Mouse (Mus musculus) intestine, postnatal 0 days (tissue): ENCODE results near the gene Hist1h2ab. TPM values are rescaled to one million over a fixed set of nuclear protein-coding genes. Genes with fewer than 3 reads are reported as not detected.
"Not testable (repeated sequence)": the region's sequence is repeated elsewhere in the genome, so short reads cannot be mapped to it uniquely, and the experiment has no call there.

Experiments used
- ATAC-seq: fragments of 200-750 bp; cut with Nextera tagmentation; 2 replicates; pipeline ENCODE4 v1.8.0; 2017; ENCODE audit warnings: mild to moderate bottlenecking, moderate TSS enrichment, moderate library complexity
- H3K27ac ChIP-seq: fragments of 300-500 bp; sonication (generic); 2 replicates; pipeline ENCODE4 v1.5.1; 2014; ENCODE audit warnings: mild to moderate bottlenecking, low read depth, low read length, moderate library complexity
- H3K27me3 ChIP-seq: fragments of 300-500 bp; sonication (generic); replicated peaks from 2 replicates; pipeline ENCODE4 v1.6.1; 2014; ENCODE audit warnings: low read length, mixed read lengths; ENCODE audit not compliant: control insufficient read depth, insufficient read depth
- H3K36me3 ChIP-seq: fragments of 300-500 bp; sonication (generic); 2 replicates; pipeline ENCODE4 v1.6.1; 2014; ENCODE audit warnings: mild to moderate bottlenecking, moderate library complexity; ENCODE audit not compliant: control insufficient read depth, insufficient read depth
- H3K4me1 ChIP-seq: fragments of 300-500 bp; sonication (generic); replicated peaks from 2 replicates; pipeline ENCODE4 v1.6.1; 2014; ENCODE audit warnings: antibody characterized with exemption, low read length, mixed read lengths; ENCODE audit not compliant: control insufficient read depth, insufficient read depth
- H3K4me2 ChIP-seq: fragments of 300-500 bp; sonication (generic); replicated peaks from 2 replicates; pipeline ENCODE4 v1.6.1; 2014; ENCODE audit warnings: low read depth, mild to moderate bottlenecking, moderate library complexity
- H3K4me3 ChIP-seq: fragments of 300-500 bp; sonication (generic); 2 replicates; pipeline ENCODE4 v1.5.1; 2014; ENCODE audit warnings: low read depth, low read length
- H3K9ac ChIP-seq: fragments of 300-500 bp; sonication (generic); 2 replicates; pipeline ENCODE4 v1.6.1; 2014; ENCODE audit warnings: mild to moderate bottlenecking, low read depth, low read length
- H3K9me3 ChIP-seq: fragments of 300-500 bp; sonication (generic); 2 replicates; pipeline ENCODE4 v1.6.1; 2016; ENCODE audit warnings: mixed run types; ENCODE audit not compliant: control insufficient read depth
- CTCF ChIP-seq: sonication (generic); IDR thresholded peaks from 2 replicates; pipeline ENCODE4 v1.5.1; 2016; ENCODE audit warnings: low read depth, mild to moderate bottlenecking, control low read depth, antibody characterized with exemption, moderate library complexity
- WGBS: fragments of 180-500 bp; shearing (Covaris S2); extraction: QIAGEN DNeasy Blood & Tissue Kit; methylation state at CpG from one replicate; pipeline ENCODE4 v1.1.7; 2014; 5-methylcytosine and 5-hydroxymethylcytosine counted together
- polyA plus RNA-seq: library from polyadenylated mRNA; unstranded; fragments of >200 nt; fragmentation: Nextera tagmentation; extraction: Ambion mirVana; gene quantifications from 2 replicates; pipeline ENCODE4 v1.2.1, GENCODE M21; 2015

Gene Hist1h2ab
- polyA plus RNA-seq, 1 experiment from 2014 or later = 12.1 TPM

GRCm38 (mm10) chr13:23757211-23757773 is 6.4 kb downstream of the Hist1h2ab start:
- peak; percentile 23 for ATAC-seq
- H3K4me2 ChIP-seq = peak overlapping the region; percentile 66
- H3K9ac ChIP-seq = 0 out of 2 replicates have a peak overlapping the region, but pooled peaks have one; percentile 17
- H3K4me3 ChIP-seq = peak overlapping the region; percentile 36
- no peak for TF ChIP-seq CTCF
- H3K36me3 ChIP-seq = no peaks in the 10 kb centered on the region
- peak overlapping the region; percentile 74 for H3K27ac ChIP-seq
- under 1% methylated on average over 15 of the region's 23 CpGs for WGBS
- peaks cover 5% of the 10 kb centered on the region; the same call in 1 of the 2 replicates for H3K4me1 ChIP-seq
- H3K9me3 ChIP-seq = no peaks in the 10 kb centered on the region
- H3K27me3 ChIP-seq = no peaks in the 10 kb centered on the region

- Histone ChIP-seq H3K4me2 (peak overlapping the region; percentile 66; the same call in 1 of the 2 replicates), H3K4me1 (peaks cover 5% of the 10 kb centered on the region; the same call in 1 of the 2 replicates), H3K27me3 (no peaks in the 10 kb centered on the region), H3K27ac (no peak overlapping the region), H3K36me3 (no peaks in the 10 kb centered on the region), H3K9me3 (no peaks in the 10 kb centered on the region), H3K4me3 (no peak overlapping the region), H3K9ac (no peak overlapping the region)
- ATAC-seq = no peak
- WGBS = 41% methylated on average over 3 of the region's 3 CpGs
- TF ChIP-seq CTCF = no peak
Observed at GRCm38 (mm10) chr13:23757921-23758320, 7.0 kb downstream of the Hist1h2ab start.

- H3K36me3 ChIP-seq = no peaks in the 10 kb centered on the region
- 82% methylated on average over 3 of the region's 3 CpGs for WGBS
- H3K4me3 ChIP-seq = no peak overlapping the region
- H3K27ac ChIP-seq = no peak overlapping the region
- ATAC-seq = no peak
- H3K9ac ChIP-seq = no peak overlapping the region
- H3K9me3 ChIP-seq = no peaks in the 10 kb centered on the region
- no peak overlapping the region for H3K4me2 ChIP-seq
- peaks cover 10% of the 10 kb centered on the region for H3K4me1 ChIP-seq
- no peak for TF ChIP-seq CTCF
- no peaks in the 10 kb centered on the region for H3K27me3 ChIP-seq
Observed at GRCm38 (mm10) chr13:23759251-23759771, 8.4 kb downstream of the Hist1h2ab start.

- Histone ChIP-seq H3K4me1 (peaks cover 12% of the 10 kb centered on the region), H3K36me3 (no peaks in the 10 kb centered on the region), H3K27ac (no peak overlapping the region), H3K4me3 (no peak overlapping the region), H3K27me3 (no peaks in the 10 kb centered on the region), H3K4me2 (no peak overlapping the region; the same call in 1 of the 2 replicates), H3K9ac (no peak overlapping the region), H3K9me3 (no peaks in the 10 kb centered on the region)
- WGBS = 77% methylated on average over 1 of the region's 1 CpGs
- ATAC-seq = no peak
- TF ChIP-seq CTCF = no peak
Observed at GRCm38 (mm10) chr13:23759916-23760239, 9.0 kb downstream of the Hist1h2ab start.

- no peaks in the 10 kb centered on the region for H3K9me3 ChIP-seq
- no peaks in the 10 kb centered on the region for H3K36me3 ChIP-seq
- peak overlapping the region; percentile 85 for H3K27ac ChIP-seq
- no peak for ATAC-seq
- peak; percentile 39 for TF ChIP-seq CTCF
- no peaks in the 10 kb centered on the region for H3K27me3 ChIP-seq
- H3K4me1 ChIP-seq = peaks cover 12% of the 10 kb centered on the region
- H3K9ac ChIP-seq = peak overlapping the region; percentile 26
- H3K4me2 ChIP-seq = peak overlapping the region; percentile 88
- WGBS = under 1% methylated on average over 19 of the region's 27 CpGs
- peak overlapping the region; percentile 44 for H3K4me3 ChIP-seq
Observed at GRCm38 (mm10) chr13:23760240-23760971, 9.5 kb downstream of the Hist1h2ab start.

GRCm38 (mm10) chr13:23760972-23761864 is 10.3 kb downstream of the Hist1h2ab start, which contains the start of gene Hist1h4a:
Gene Hist1h4a, minus strand, starts transcription at chr13:23761230.
- TF ChIP-seq CTCF = no peak
- peak within 1 kb of the TSS; percentile 88 for H3K4me2 ChIP-seq
- peaks cover 12% of the 10 kb centered on the region for H3K4me1 ChIP-seq
- ATAC-seq = peak; percentile 66
- peak within 1 kb of the TSS; percentile 85 for H3K27ac ChIP-seq
- no peaks in the 10 kb centered on the region for H3K36me3 ChIP-seq
- H3K4me3 ChIP-seq = peak within 1 kb of the TSS; percentile 44
- no peaks in the 10 kb centered on the region for H3K27me3 ChIP-seq
- H3K9ac ChIP-seq = peak within 1 kb of the TSS; percentile 26
- WGBS = under 1% methylated on average over 66 of the region's 72 CpGs
- no peaks in the 10 kb centered on the region for H3K9me3 ChIP-seq

GRCm38 (mm10) chr13:23761871-23762821 is 11.2 kb downstream of the Hist1h2ab start, which contains the start of gene Hist1h3a:
Gene Hist1h3a, minus strand, starts transcription at chr13:23762386.
- not testable (repeated sequence) for H3K36me3 ChIP-seq, H3K9me3 ChIP-seq, H3K27me3 ChIP-seq
- Histone ChIP-seq H3K27ac (peak within 1 kb of the TSS; percentile 85), H3K9ac (peak within 1 kb of the TSS; percentile 62; the same call in 1 of the 2 replicates), H3K4me1 (peaks cover 12% of the 10 kb centered on the region), H3K4me3 (peak within 1 kb of the TSS; percentile 52), H3K4me2 (peak within 1 kb of the TSS; percentile 88)
- peak; percentile 64 for ATAC-seq
- WGBS = under 1% methylated on average over 30 of the region's 52 CpGs
